Mouse (Mus musculus) stomach, postnatal 0 days (tissue): ENCODE measurements around the gene Atp5h.

Experiments
- CTCF ChIP-seq: IDR thresholded peaks from 2 replicates; pipeline ENCODE4 v1.5.1; 2016; ENCODE audit warnings: antibody characterized with exemption, low read depth, mild to moderate bottlenecking, moderate library complexity
- EP300 ChIP-seq: optimal IDR thresholded peaks from 2 replicates; pipeline ENCODE3; 2016; ENCODE audit warnings: antibody characterized with exemption

DNA sequence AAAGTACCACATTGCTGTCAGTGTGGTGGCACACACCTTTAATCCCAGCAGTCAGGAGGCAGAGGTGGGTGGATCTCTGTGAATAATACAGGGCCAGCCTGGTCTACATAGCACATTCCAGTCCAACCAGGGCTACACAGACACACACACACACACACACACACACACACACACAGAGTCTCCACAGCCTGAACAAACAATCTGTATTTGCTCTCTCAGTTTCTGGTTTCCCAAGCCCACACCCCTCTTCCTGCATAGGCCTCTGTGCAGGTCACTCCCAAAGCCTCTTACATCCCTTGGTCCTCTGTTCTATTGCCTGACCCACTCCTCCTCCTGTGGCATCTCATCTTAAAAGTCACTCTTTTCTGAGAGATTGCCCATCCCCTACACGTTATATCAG lies 47.7 kb downstream of the Atp5h start:
- TF ChIP-seq CTCF = no peak
- TF ChIP-seq EP300 = no peak
